Mouse (Mus musculus) c-Kit-positive CD71-positive TER-119-negative erythroid progenitor cells, embryonic 14.5 days (primary cell): Measurements from ENCODE around the gene Hrh3.

Experiments
- DNase-seq: peaks from one replicate; pipeline ENCODE4 v3.0.0-alpha.2; 2013; ENCODE audit warnings: low read depth

Gene Hrh3

GRCm38 (mm10) chr2:180103978-180104658, at the start of gene Hrh3:
TSS of gene Hrh3 (minus strand) at chr2:180104488.
- no peak for DNase-seq

- DNase-seq, result no peak
Observed at GRCm38 (mm10) chr2:180148551-180148950, 44.3 kb upstream of the Hrh3 start.

DNA sequence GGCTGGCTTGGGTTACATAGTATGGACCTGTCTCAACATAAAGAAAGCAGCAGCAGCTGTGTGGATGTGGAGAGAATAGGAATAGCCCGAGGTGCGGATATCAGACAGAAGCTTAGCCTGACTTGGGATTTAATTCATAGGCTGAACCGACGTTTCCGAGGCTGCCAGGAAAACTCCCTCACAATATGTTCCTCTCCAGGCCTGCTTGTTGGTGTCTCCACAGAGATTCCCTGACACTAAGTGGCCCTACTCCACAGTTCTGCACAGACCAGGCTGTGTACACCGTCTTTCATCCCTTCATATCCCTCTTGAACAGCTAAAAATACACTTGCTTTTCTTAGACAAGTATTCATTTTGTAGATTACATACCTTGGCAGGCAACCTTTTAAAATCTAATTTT, 43.1 kb upstream of the Hrh3 start:
- DNase-seq, result no peak

DNA sequence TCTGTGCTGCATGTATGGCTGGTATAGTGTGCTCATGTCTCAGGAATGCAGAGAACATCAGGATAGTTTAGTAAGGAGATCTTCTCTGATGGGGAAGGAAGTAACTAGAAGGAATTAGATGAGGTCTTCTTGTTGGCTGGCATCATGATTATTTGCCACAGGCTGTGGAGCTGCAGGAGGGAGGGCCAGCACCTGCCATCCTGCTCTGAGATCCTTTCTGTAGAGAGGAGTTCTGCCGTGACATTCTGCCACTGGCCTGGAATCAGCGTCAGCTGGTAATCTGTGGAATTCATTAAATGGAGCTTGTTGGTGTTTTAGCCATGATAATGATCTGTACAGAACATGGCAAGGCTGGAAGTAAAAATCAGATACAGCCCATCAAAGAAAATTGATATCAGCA, 41.8 kb upstream of the Hrh3 start:
- DNase-seq, result no peak

GRCm38 (mm10) chr2:180135414-180135813, 31.1 kb upstream of the Hrh3 start:
- no peak for DNase-seq

- DNase-seq, result no peak
Observed at GRCm38 (mm10) chr2:180133911-180134310, 29.6 kb upstream of the Hrh3 start.

DNA sequence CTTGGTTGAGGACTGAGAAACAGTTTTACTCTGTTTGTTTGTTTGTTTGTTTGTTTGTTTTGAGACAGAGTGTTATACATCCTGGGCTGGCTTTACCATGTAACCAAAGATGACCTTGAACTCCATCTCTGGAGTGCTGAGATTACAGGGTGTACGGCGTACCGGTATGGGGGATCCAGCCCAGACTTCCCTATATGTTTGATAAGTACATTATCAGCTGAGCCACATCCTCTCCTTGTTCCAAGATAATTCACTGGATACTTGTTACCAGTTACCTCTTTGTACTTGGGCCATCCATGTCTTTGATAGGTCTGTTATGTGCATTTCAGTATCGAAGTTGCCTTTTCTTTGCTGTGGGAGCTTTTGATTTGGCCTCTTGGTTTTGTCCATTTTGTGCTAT, 28.9 kb upstream of the Hrh3 start:
- DNase-seq, result no peak

- no peak for DNase-seq
Observed at GRCm38 (mm10) chr2:180127675-180128074, 23.4 kb upstream of the Hrh3 start.

DNA sequence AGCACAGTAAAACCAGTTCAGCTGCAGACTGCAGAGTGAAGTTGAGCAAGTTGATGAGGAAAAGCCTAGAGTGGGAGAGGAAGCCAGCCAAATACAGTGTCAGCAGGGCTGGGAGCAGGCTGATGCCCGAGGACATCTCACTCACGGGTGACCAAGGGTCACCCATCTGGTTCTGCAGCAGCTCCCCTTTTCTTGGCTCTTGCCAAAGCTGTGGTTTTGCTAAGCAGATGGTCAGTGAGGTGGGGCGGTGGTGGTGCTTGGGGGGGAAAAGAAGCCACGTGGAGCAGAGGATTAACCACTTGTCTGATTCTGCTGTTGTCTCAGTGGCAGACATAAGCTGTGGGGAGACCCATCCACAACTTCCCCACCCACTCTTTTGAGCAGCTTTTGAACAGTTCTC, 21.9 kb upstream of the Hrh3 start:
- DNase-seq, result no peak

- no peak for DNase-seq
Observed at GRCm38 (mm10) chr2:180124192-180124591, 19.9 kb upstream of the Hrh3 start.

GRCm38 (mm10) chr2:180120292-180120761, 16.0 kb upstream of the Hrh3 start:
- DNase-seq, result no peak

DNA sequence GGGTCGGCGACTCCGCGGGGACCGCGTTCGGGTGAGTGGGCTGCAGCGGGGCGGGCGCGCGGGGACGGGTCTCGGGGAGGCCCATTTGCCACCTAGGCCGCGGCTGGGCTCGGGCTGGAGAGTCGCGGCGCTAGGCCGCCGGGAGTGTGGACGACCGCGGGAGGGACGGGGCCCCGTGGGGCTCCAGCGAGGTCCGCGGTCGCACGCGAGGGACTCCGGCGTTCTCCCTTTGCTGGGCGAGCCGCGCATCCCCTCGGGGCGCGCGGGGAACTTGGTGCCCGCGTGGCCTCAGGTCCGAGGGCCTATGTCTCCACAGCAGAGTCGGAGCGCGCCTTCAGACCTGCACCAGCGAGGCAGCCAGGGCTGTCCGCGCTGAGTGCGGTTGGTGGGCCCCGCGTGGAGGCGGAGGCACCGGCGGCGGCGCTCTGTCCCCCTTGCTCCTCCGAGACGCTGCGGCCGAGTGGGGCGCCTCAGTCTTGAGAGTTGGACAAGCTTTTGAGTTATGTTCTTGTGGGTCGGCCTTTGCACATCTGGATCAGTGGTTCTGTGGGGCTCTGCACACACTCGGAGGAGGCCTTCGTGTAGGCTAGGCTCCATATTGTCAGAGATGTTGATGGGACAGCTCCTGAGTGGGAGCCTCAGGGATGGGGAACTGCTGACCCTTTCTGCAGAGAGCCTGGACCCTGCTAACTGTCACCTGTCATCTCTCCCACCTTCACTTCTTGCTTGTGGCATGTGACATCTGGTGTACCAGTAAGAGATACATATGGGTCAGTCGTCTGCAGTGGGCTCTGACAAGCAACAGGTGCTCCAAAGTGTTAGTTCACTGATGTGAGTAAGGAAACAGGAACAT, 15.4 kb upstream of the Hrh3 start:
- DNase-seq, result no peak

- DNase-seq, result peak; percentile 97
Observed at GRCm38 (mm10) chr2:180118661-180119438, 14.6 kb upstream of the Hrh3 start, which contains the start of gene Osbpl2. TSS of gene Osbpl2 (plus strand) at chr2:180119306.

DNA sequence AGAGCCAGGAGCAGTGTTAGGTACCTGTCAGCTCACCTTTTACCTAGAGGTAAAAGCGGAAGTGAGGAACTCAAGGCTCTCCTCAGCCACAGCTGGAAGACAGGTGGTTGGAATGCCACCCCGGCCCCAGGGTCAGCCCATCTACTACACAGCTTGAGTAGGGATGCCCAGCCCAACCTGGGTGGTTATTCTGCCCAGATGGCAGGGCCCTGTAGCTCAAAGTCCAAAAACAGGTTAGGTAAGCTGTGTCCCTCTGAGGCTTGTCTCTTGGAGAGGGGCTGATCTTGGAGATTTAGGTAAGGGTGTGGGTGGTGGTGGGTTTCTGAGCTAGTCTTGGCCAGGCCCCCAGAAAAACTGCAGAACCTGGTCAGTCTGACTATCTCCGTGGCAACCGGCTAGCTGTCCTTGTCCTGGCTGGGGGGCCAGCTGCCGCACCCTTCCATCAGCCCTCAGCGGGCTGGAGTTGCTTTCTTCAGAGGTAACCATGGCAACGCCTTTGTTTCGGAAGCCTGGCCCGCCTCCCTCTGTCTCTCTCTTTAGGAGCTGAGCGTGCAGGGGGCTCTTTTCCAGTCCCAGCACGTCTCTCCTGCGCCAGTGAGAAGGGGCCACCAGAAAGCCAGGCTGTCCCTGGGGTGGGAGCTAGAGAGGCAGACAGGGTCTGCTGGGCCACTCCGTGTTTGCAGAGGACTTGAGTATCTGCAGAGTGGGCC, 13.4 kb upstream of the Hrh3 start:
- DNase-seq, result no peak

GRCm38 (mm10) chr2:180116741-180117484, 12.6 kb upstream of the Hrh3 start:
- DNase-seq, result no peak

- no peak for DNase-seq
Observed at GRCm38 (mm10) chr2:180116081-180116493, 11.8 kb upstream of the Hrh3 start.

DNA sequence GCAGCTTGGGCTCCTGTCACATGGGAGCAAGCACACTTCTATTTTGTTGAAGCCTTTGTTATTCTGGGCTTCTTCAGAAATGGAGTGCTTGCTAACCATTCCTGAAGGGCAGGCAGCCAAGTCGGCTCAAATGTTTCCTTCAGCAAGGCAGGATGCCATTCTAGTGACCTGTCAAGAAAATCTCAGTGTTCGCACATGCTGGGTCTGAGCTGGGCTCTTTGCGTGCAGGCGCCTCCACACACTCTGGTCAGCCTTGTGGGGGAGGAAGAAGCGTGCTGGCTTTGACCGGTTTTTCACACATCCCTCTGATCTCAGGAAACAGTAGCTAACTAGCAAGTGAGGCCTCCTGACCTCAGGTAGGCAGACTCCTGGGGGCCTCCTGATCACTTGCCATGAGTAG, 11.0 kb upstream of the Hrh3 start:
- no peak for DNase-seq

DNA sequence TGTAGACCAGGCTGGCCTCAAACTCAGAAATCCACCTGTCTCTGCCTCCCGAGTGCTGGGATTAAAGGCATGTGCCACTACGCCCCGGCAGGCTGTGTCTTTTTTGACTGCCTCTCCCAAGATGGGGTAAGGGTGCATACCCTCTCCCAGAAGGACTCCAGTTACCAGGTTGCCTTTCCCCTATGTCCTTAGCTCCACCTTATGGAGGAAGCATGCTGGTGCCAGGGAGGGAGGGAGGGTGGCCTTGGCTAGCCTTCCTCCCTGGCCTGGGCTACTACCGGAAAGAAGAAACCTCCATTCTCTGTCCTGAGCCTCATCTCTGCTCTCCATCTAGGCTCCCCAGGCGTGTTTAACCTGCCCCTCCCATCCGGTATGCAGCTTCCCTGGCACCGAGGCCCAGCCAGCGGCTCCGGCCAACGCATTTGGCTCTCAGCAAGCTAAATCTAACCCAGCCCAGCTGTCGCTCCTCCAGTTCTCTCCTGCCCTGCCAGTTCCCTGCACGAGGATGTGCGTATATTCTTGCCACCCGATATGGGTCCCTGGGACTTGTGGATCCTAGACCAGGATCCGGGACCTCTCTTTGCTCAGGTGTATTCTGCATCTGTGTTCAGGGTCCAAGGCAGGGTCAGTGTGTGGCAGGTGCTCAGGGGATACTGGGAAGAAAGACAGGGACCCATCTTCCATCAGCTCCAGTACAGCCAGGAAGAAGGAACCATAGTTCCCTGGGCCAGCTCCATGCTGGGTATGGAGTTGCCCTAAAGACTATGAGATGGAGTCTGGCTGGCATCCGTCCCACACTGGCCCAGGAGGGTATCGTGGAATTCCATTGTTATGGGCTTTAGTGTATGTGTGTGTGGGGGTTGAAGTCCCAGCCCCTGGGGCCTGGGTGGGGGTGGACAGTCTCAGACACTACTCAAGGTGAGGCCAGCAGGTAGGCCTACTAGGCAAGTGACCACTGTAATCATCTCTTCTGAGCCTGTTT, 9.9 kb upstream of the Hrh3 start:
- DNase-seq, result no peak

- no peak for DNase-seq
Observed at GRCm38 (mm10) chr2:180108285-180108684, 4.0 kb upstream of the Hrh3 start.

DNA sequence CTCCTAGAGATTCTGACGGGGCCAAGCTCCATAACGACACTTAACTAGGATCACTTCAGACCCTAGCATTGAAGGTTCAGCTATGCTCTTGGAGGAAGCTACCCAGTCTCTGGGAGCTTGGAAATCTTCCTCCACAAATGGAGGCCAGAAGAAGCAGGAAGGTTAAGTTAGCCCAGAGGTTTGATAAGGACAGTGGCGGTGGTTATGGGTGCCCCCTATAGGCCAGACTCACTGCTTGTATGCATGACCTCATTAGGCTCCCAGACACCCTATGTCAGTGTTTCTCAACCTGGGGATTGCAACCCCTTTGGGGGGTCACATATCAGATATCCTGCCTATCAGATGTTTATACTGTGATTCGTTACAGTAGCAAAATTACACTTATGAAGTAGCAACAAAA, 2.8 kb upstream of the Hrh3 start:
- DNase-seq, result no peak
